Mouse (Mus musculus): ENCODE measurements around the gene Gjb5. TPM values are rescaled to one million over a fixed set of nuclear protein-coding genes. Genes with fewer than 3 reads are reported as not detected.
A peak's percentile ranks its signal among the peaks of the same experiment; 100 is the strongest.

Gene Gjb5
- 0.21 TPM in 1 of 2 replicates, not detected in the other for polyA plus RNA-seq (2014; fragmentation: Nextera tagmentation; extraction: Ambion mirVana)

- WGBS = 24% methylated on average over 5 of the region's 5 CpGs
- no peak within 1 kb of the TSS for H3K4me2 ChIP-seq (ENCODE audit: low read depth, low read length)
- no peaks in the 10 kb centered on the region for H3K36me3 ChIP-seq (ENCODE audit: control insufficient read depth, insufficient read depth, low read length)
- no peak within 1 kb of the TSS for H3K9ac ChIP-seq (replicated peaks; ENCODE audit: low read depth, low read length)
- no peaks in the 10 kb centered on the region for H3K9me3 ChIP-seq (ENCODE audit: control insufficient read depth, low read length)
- no peaks in the 10 kb centered on the region for H3K27me3 ChIP-seq (ENCODE audit: control insufficient read depth, insufficient read depth, low read length)
- no peak for ATAC-seq (ENCODE audit: low read depth)
- H3K27ac ChIP-seq (ENCODE audit: low read depth, low read length) = no peak within 1 kb of the TSS
- H3K4me3 ChIP-seq (ENCODE audit: low read depth, low read length) = no peak within 1 kb of the TSS
- no peaks in the 10 kb centered on the region for H3K4me1 ChIP-seq (ENCODE audit: control insufficient read depth, insufficient read depth, low read length)
Observed at GRCm38 (mm10) chr4:127358018-127358417, at the start of gene Gjb5. Gene Gjb5, minus strand, starts transcription at chr4:127358181.

GRCm38 (mm10) chr4:127402614-127403013 is 44.6 kb upstream of the Gjb5 start:
- H3K9me3 ChIP-seq (ENCODE audit: control insufficient read depth, low read length) = no peaks in the 10 kb centered on the region
- H3K4me2 ChIP-seq (ENCODE audit: low read depth, low read length) = no peak overlapping the region
- no peak overlapping the region for H3K9ac ChIP-seq (replicated peaks; ENCODE audit: low read depth, low read length)
- H3K27me3 ChIP-seq (ENCODE audit: control insufficient read depth, insufficient read depth, low read length) = no peaks in the 10 kb centered on the region
- 0 out of 2 replicates have a peak, but pooled peaks have one; percentile 44 for ATAC-seq (ENCODE audit: low read depth)
- H3K36me3 ChIP-seq (ENCODE audit: control insufficient read depth, insufficient read depth, low read length) = no peaks in the 10 kb centered on the region
- no peak overlapping the region for H3K27ac ChIP-seq (ENCODE audit: low read depth, low read length)
- 69% methylated on average over 3 of the region's 3 CpGs for WGBS
- H3K4me3 ChIP-seq (ENCODE audit: low read depth, low read length) = no peak overlapping the region
- no peaks in the 10 kb centered on the region for H3K4me1 ChIP-seq (ENCODE audit: control insufficient read depth, insufficient read depth, low read length)

- H3K27ac ChIP-seq (ENCODE audit: low read depth, low read length) = no peak overlapping the region
- H3K4me3 ChIP-seq (ENCODE audit: low read depth, low read length) = no peak overlapping the region
- no peaks in the 10 kb centered on the region for H3K4me1 ChIP-seq (ENCODE audit: control insufficient read depth, insufficient read depth, low read length)
- ATAC-seq (ENCODE audit: low read depth) = no peak
- no peak overlapping the region for H3K4me2 ChIP-seq (ENCODE audit: low read depth, low read length)
- H3K9me3 ChIP-seq (ENCODE audit: control insufficient read depth, low read length) = no peaks in the 10 kb centered on the region
- no peak overlapping the region for H3K9ac ChIP-seq (replicated peaks; ENCODE audit: low read depth, low read length)
- no peaks in the 10 kb centered on the region for H3K27me3 ChIP-seq (ENCODE audit: control insufficient read depth, insufficient read depth, low read length)
- H3K36me3 ChIP-seq (ENCODE audit: control insufficient read depth, insufficient read depth, low read length) = no peaks in the 10 kb centered on the region
- 77% methylated on average over 4 of the region's 4 CpGs for WGBS
Observed at GRCm38 (mm10) chr4:127402166-127402565, 44.2 kb upstream of the Gjb5 start.

- Histone ChIP-seq H3K27me3 (ENCODE audit: control insufficient read depth, insufficient read depth, low read length) (no peaks in the 10 kb centered on the region), H3K9ac (replicated peaks; ENCODE audit: low read depth, low read length) (no peak overlapping the region), H3K36me3 (ENCODE audit: control insufficient read depth, insufficient read depth, low read length) (no peaks in the 10 kb centered on the region), H3K9me3 (ENCODE audit: control insufficient read depth, low read length) (no peaks in the 10 kb centered on the region), H3K4me2 (ENCODE audit: low read depth, low read length) (no peak overlapping the region), H3K27ac (ENCODE audit: low read depth, low read length) (no peak overlapping the region), H3K4me3 (ENCODE audit: low read depth, low read length) (no peak overlapping the region), H3K4me1 (ENCODE audit: control insufficient read depth, insufficient read depth, low read length) (no peaks in the 10 kb centered on the region)
- ATAC-seq (ENCODE audit: low read depth) = peak; percentile 31; the same call in 1 of the 2 replicates
- 71% methylated on average over 11 of the region's 11 CpGs for WGBS
Observed at GRCm38 (mm10) chr4:127400165-127401145, 42.5 kb upstream of the Gjb5 start.

GRCm38 (mm10) chr4:127395591-127395990 is 37.6 kb upstream of the Gjb5 start:
- ATAC-seq (ENCODE audit: low read depth) = no peak
- Histone ChIP-seq H3K27ac (ENCODE audit: low read depth, low read length) (no peak overlapping the region), H3K4me3 (ENCODE audit: low read depth, low read length) (no peak overlapping the region), H3K27me3 (ENCODE audit: control insufficient read depth, insufficient read depth, low read length) (no peaks in the 10 kb centered on the region), H3K9me3 (ENCODE audit: control insufficient read depth, low read length) (no peaks in the 10 kb centered on the region), H3K9ac (replicated peaks; ENCODE audit: low read depth, low read length) (no peak overlapping the region), H3K36me3 (ENCODE audit: control insufficient read depth, insufficient read depth, low read length) (no peaks in the 10 kb centered on the region), H3K4me1 (ENCODE audit: control insufficient read depth, insufficient read depth, low read length) (no peaks in the 10 kb centered on the region), H3K4me2 (ENCODE audit: low read depth, low read length) (no peak overlapping the region)
- 90% methylated on average over 4 of the region's 4 CpGs for WGBS

- 0 out of 2 replicates have a peak, but pooled peaks have one; percentile 31 for ATAC-seq (ENCODE audit: low read depth)
- no peaks in the 10 kb centered on the region for H3K36me3 ChIP-seq (ENCODE audit: control insufficient read depth, insufficient read depth, low read length)
- H3K27ac ChIP-seq (ENCODE audit: low read depth, low read length) = no peak overlapping the region
- no peak overlapping the region for H3K4me3 ChIP-seq (ENCODE audit: low read depth, low read length)
- H3K27me3 ChIP-seq (ENCODE audit: control insufficient read depth, insufficient read depth, low read length) = no peaks in the 10 kb centered on the region
- 12% methylated on average over 13 of the region's 13 CpGs for WGBS
- 0 out of 2 replicates have a peak overlapping the region, but pooled peaks have one; percentile 33 for H3K4me2 ChIP-seq (ENCODE audit: low read depth, low read length)
- no peak overlapping the region for H3K9ac ChIP-seq (replicated peaks; ENCODE audit: low read depth, low read length)
- H3K4me1 ChIP-seq (ENCODE audit: control insufficient read depth, insufficient read depth, low read length) = peaks cover 7% of the 10 kb centered on the region; the same call in 1 of the 2 replicates
- H3K9me3 ChIP-seq (ENCODE audit: control insufficient read depth, low read length) = no peaks in the 10 kb centered on the region
Observed at GRCm38 (mm10) chr4:127389645-127390044, 31.7 kb upstream of the Gjb5 start.

GRCm38 (mm10) chr4:127377344-127377743 is 19.4 kb upstream of the Gjb5 start:
- H3K4me3 ChIP-seq (ENCODE audit: low read depth, low read length) = no peak overlapping the region
- H3K9ac ChIP-seq (replicated peaks; ENCODE audit: low read depth, low read length) = no peak overlapping the region
- no peak for ATAC-seq (ENCODE audit: low read depth)
- 35% methylated on average over 4 of the region's 4 CpGs for WGBS
- H3K27ac ChIP-seq (ENCODE audit: low read depth, low read length) = no peak overlapping the region
- no peaks in the 10 kb centered on the region for H3K9me3 ChIP-seq (ENCODE audit: control insufficient read depth, low read length)
- H3K4me1 ChIP-seq (ENCODE audit: control insufficient read depth, insufficient read depth, low read length) = no peaks in the 10 kb centered on the region
- no peak overlapping the region for H3K4me2 ChIP-seq (ENCODE audit: low read depth, low read length)
- H3K27me3 ChIP-seq (ENCODE audit: control insufficient read depth, insufficient read depth, low read length) = no peaks in the 10 kb centered on the region
- H3K36me3 ChIP-seq (ENCODE audit: control insufficient read depth, insufficient read depth, low read length) = no peaks in the 10 kb centered on the region

GRCm38 (mm10) chr4:127375541-127376177 is 17.7 kb upstream of the Gjb5 start:
- Histone ChIP-seq H3K27ac (ENCODE audit: low read depth, low read length) (no peak overlapping the region), H3K36me3 (ENCODE audit: control insufficient read depth, insufficient read depth, low read length) (no peaks in the 10 kb centered on the region), H3K4me2 (ENCODE audit: low read depth, low read length) (no peak overlapping the region), H3K9ac (replicated peaks; ENCODE audit: low read depth, low read length) (no peak overlapping the region), H3K4me3 (ENCODE audit: low read depth, low read length) (no peak overlapping the region), H3K9me3 (ENCODE audit: control insufficient read depth, low read length) (no peaks in the 10 kb centered on the region), H3K4me1 (ENCODE audit: control insufficient read depth, insufficient read depth, low read length) (no peaks in the 10 kb centered on the region), H3K27me3 (ENCODE audit: control insufficient read depth, insufficient read depth, low read length) (no peaks in the 10 kb centered on the region)
- WGBS = 50% methylated on average over 17 of the region's 17 CpGs
- peak; percentile 65 for ATAC-seq (ENCODE audit: low read depth)

- no peaks in the 10 kb centered on the region for H3K9me3 ChIP-seq (ENCODE audit: control insufficient read depth, low read length)
- no peaks in the 10 kb centered on the region for H3K27me3 ChIP-seq (ENCODE audit: control insufficient read depth, insufficient read depth, low read length)
- H3K4me1 ChIP-seq (ENCODE audit: control insufficient read depth, insufficient read depth, low read length) = no peaks in the 10 kb centered on the region
- no peaks in the 10 kb centered on the region for H3K36me3 ChIP-seq (ENCODE audit: control insufficient read depth, insufficient read depth, low read length)
- H3K27ac ChIP-seq (ENCODE audit: low read depth, low read length) = no peak overlapping the region
- H3K4me2 ChIP-seq (ENCODE audit: low read depth, low read length) = no peak overlapping the region
- no peak for ATAC-seq (ENCODE audit: low read depth)
- H3K4me3 ChIP-seq (ENCODE audit: low read depth, low read length) = no peak overlapping the region
- 86% methylated on average over 4 of the region's 4 CpGs for WGBS
- no peak overlapping the region for H3K9ac ChIP-seq (replicated peaks; ENCODE audit: low read depth, low read length)
Observed at GRCm38 (mm10) chr4:127374645-127375044, 16.7 kb upstream of the Gjb5 start.

Data from neural tube, embryonic 14.5 days (tissue).